Mouse (Mus musculus): ENCODE measurements around the gene Cxcr2.
A peak's percentile ranks its signal among the peaks of the same experiment; 100 is the strongest.
"Not testable (repeated sequence)": the region's sequence is repeated elsewhere in the genome, so short reads cannot be mapped to it uniquely, and the experiment has no call there.

The Cxcr2 gene

DNA sequence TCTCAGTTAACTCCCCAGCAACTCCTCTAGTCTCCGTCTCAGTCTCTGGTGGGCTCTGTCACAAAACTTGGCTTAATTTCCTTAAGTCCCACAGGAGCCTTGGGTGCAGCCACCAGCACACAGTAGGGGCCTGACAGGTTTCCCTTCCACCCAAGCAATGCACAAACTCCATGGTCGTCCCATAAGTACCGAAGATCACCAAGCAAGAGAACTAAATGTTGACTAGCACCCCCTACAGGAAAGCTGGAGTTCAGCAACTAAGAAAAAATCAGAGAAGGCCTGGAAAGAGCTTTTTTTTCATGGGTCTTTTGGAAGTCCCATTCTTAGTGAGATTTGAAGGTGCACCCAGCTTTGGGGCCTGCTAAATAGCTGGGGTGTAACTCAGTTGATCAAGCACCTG, 14.4 kb upstream of the Cxcr2 start:
- no peak for DNase-seq (ENCODE audit: low spot score in 2 of 2)

DNA sequence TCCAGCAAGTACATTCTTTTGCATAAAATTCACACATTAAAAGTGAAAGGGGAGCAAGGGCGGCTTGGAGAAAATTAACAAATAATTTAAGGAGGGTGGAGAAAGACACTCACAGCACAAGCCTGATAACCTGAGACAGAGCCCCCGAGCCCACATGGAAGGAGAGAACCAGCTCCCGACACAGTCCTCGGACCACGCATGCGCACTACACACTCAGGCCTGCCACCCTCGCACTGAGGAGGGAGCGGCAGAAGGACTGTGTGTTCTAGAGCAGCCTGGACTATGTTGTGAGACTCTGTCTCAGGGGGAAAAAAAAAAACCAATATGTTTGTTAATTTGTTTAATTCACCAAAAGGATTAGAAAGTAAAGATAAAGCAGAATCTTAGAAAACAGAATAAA, 12.0 kb upstream of the Cxcr2 start:
- DNase-seq (ENCODE audit: low spot score in 2 of 2), result no peak

DNA sequence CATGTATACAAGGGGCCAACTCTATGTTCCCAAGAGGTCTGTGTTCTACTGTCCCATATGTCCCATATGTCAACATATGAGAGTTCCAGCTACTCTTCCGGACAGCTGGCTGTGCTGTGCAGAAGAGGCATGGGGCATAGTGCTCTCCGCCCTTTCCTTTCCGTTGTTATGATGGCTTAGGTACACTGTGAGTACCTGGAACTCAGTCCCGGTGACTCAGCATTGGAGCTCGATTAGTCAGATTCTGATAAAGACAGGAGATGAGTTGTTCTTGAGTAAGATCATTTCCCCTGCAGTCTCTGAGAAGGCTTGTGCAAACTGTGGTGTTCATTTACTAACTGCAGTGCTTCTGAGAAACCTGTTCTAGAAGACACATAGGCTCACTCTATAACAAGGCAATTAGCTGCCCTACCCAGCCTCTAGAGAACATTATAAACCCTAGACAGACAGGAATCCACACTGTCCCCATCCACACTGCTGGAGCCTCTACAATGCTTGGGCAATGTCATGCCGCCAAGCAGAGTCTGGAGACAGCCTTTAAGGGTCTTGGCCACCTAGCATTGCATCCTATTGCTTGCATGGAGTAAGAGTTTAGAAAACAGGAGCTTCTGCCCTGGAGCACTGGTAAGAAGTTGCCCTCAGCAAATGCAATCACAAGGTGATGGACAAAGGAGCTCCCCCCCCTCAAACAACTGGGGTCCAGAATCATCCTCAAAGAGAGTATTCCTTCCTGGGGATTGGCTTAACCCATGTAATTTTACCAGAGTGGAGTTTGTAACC, 4.5 kb upstream of the Cxcr2 start:
- DNase-seq (ENCODE audit: low spot score in 2 of 2), result no peak

DNA sequence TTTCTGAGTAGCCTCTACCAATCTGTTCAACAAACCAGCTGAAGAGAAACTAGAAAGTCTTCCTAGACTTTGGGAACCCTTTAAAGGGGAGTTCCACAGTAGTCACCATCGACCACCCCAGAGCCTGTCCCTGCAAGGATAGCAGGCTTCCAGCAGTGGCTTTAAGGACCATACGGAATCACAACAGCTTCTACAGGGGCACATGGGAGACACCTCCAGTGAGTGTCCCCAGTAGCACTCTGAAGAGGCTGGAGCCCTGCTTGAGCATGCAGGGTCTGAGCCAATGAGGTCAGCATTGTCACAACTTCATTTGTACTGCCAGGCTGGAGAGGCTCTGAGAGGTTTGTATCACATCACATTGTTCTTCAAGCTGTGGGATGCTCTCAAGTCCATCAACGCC, 3.7 kb upstream of the Cxcr2 start:
- DNase-seq (ENCODE audit: low spot score in 2 of 2), result no peak

DNA sequence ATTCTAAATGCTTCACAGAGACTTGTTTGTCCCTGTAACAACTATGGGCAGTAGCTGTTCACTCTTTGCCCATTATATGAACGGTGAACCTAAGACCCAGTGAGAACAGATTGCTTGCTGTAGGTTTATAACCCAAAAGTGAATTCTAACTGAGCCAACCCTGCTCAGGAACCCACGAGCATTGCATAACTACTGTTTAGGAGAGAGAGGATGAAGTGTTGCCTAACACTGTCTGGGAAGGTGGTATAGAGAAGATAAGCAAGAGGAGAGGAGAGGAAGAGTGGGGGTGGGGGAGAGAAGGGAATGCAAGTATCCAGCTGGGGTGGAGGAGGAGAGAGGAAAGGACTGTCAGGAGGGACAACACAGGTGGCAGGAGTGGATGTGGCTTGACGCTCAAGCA, 2.7 kb upstream of the Cxcr2 start:
- DNase-seq (ENCODE audit: low spot score in 2 of 2), result no peak

DNA sequence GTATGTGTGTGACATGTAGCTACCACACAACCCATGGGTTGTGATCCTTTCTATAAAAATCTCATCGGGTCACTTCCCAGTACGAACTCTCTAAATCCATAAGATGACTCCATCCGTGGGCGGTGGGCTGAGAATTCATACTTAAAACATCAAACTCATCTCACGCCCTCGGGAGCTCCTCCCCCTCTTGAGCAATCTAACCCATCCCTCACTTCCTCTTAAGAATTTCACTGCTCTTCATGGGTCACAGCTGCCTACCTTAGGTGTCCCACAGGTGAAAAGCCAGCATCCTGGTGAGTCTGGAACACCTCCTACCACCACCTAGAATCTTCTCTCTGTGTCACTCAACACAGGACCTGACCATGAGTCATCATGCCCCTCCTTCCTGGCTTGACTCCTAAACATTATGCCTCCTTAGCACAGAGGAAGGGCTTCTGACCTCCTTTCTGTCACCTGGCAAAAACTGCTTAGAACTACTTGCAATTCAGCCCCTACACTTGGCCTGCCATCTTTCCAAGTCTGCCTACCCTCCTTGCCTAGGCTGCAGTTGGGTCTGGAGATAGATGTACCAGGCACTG, 1.7 kb downstream of the Cxcr2 start:
- peak in 1 of 2 experiments; percentile 57 for DNase-seq (ENCODE audit: low spot score in 2 of 2)

DNA sequence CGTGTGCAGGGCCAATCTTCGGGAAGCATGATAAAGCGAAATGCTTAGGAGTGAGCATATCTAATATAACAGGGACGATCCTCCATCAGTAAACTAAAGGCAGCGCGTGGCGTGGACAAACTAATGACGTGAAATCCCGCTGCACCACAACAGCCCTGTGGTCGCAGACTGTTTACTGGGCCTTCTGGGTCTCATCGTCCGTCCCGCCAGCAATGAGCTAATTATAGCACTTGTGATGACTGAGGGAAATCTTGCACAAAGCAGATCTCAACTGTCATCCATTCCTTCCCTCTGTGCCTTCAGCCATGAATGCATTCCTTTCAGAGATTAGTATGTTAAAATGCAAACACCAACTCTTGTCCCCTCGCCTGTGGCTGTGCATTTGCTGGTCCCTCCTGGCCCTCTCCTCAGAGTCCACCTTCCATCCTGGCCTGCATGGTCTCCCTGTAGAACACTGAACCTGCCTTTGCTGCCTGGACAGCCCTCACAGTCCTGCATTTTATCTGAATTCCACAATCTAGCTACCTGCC, 2.7 kb downstream of the Cxcr2 start:
- no peak for DNase-seq (ENCODE audit: low spot score in 2 of 2)

DNA sequence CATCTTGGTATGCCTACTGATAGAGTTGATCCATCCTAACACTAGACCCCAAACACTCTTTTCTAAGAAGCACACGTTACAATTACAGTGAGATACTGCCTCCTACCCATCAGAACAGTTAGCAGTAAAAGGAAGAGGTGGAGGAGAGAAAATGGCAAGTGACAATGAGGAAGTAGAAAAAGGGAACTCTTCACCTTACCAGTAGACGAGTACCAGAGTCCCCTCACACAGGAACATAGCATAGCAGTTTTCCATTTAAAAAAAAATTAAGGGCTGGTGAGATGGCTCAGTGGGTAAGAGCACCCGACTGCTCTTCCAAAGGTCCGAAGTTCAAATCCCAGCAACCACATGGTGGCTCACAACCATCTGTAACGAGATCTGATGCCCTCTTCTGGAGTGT, 5.8 kb downstream of the Cxcr2 start:
- DNase-seq (ENCODE audit: low spot score in 2 of 2), result not testable (repeated sequence)

DNA sequence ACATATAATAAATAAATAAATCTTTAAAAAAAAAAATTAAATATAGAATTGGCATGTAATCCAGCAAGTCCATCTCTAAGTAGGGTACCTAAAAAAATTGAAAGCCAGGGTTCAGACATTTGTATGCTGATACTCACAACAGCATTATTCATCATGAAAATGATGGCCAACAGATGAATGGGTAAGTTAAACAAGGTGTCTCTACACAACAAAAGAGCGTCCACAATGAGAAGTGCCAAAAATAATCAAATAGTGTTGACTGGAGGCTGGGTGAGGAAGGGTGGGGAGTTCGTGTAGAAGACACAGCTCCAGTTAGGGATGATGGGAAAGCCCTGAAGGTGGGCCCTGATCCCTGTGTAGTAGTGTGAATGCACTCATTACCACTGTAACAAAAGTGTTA, 6.2 kb downstream of the Cxcr2 start:
- DNase-seq (ENCODE audit: low spot score in 2 of 2), result no peak

DNA sequence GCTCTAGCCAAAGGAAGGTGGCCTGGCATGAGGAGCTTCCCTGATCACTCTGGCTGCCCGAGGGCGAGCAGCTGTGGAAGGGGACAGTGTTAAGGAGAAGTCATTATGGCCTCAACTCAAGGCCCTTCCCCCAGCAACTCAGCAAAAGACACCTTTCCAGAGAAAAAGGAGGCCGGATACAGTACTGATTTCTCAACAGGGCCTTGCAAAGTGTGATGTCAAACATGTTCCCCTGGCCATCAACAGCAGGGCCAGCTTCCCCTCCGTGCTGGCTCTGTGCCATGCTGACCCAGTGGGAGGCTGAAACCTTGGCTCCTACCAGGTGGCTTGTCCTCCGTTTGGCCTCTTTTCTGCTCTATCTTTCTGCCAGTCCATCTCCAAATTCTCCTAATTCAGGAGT, 13.3 kb downstream of the Cxcr2 start:
- peak; percentile 21 to 67 for DNase-seq (ENCODE audit: low spot score in 2 of 2)

DNA sequence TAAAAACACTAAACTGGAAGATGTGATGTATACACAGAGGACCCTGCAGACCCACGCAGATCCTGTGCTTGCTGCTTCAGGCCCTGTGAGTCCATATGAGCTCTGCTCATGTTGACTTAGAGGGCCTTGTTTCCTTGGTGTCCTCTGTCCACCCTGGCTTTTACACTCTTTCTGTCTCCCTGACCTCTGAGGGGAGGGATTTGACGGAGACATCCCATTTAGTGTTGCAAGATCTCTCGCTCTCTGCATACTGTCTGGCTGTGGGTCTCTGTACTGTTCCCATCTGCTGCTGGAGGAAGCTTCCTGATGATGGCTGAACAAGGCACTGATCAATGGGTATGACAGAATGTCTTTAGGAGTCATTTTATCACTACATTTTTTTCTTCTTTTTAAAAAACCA, 15.9 kb downstream of the Cxcr2 start:
- DNase-seq (ENCODE audit: low spot score in 2 of 2), result no peak

DNA sequence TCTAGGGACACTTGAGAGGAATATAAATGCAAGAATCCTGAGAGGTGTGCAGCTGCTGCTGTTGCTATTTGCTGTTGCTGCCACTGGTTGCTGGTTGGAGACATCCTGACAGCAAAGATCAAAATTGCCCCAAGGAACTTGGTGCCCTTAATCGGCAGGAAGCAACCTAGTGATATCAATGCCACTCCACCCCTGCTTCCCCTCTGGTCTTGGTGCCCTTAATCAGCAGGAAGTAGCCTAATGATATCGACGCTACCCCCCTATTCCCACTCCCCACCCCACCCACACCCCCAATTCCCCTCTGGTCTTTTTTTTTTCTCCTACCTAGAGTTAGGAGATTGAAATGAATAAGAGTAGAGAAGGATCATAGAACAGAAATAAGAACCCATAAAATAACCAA, 18.9 kb downstream of the Cxcr2 start:
- DNase-seq (ENCODE audit: low spot score in 2 of 2), result no peak

DNA sequence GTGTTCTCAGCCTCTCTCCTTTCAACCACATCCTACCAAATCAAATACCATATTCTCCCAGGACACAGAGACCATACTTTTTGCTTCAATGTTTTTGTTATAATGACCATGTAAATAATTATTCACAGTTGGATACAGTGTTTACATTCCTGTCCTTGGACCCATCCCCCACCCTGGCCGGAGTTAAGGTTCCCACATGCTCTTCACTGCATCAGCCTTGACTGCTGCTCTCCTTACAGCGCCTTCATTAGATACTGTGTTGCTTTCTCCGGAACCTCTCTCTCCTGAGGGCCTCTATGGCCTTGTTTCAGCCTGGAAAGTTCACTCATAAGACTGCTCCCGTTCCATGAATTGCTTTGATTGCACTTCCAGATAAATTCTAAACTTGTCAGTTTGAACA, 21.9 kb downstream of the Cxcr2 start:
- no peak for DNase-seq (ENCODE audit: low spot score in 2 of 2)

DNA sequence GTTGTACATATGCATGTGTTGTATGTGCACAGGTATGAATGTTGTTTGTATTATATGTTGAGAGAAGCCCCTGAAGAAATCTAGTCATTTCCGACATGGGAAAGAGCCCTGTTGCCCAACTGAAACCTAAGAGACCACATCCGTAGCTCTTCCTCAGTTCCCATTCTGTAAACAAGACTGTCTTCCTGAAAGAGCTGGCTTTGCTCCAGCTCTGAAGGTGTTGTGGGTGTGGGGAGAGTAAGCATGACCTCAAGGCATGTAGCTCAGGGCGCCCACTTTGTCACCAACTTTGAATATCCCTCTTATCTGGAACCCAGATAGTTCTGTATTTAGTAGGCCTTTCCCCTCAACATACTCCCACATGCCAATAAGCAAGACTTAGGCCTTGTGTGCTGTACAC, 24.8 kb downstream of the Cxcr2 start:
- DNase-seq (ENCODE audit: low spot score in 2 of 2), result no peak

DNA sequence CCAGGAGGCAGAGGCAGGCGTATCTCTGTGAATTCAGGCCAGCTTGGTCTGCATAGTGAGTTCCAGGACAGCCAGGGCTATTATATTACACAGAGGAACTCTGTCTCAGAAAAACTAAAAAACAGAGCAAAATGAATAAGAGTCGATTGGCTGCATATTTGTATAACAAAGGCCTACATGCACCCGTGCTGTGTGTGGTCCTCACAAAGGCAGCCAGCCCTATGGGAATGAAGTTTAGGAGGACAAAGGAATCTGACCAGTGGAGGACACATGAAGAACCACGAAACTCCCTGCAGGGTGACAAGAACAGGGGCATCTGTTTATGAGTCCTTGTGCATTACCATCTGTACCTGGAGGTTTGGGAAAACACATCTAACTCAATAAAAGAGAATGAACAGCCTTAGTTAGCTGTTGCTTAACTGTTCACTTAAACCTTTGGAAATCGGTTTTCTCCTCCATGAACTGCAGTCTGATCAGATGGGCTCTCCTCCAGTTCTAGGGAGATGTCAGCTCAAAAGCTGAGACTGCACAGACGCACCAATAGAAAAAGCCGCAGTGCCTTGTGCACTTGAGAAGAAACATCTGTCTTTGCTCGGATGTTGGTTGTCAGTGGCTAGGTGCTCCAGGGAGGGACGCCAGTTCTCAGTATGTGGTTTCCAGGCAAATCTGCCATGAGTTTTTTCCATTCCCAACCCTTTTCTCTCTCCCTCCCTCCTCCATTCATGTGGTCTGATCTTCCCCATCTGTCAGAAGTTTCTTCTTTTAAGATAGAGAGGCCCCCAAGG, 26.0 kb downstream of the Cxcr2 start:
- no peak for DNase-seq (ENCODE audit: low spot score in 2 of 2)

DNA sequence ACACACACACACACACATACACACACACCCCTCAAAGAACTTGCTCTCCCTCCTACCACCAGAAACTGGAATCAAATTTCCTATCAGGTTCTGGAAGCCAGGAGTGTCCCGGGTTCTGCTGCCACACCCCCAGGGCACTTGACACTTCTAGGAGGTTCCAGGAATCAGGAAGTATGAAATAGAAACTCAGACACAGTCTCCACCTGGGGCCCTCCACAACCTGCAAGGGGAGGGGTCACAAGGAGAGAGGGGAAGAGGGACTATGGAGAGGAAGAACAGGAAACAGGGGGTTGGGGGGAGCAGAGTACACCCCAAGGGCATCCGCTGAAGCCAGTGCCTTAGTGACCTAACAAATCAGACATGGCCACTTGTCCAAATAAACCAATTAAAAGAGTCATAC, 27.7 kb downstream of the Cxcr2 start:
- no peak for DNase-seq (ENCODE audit: low spot score in 2 of 2)

DNA sequence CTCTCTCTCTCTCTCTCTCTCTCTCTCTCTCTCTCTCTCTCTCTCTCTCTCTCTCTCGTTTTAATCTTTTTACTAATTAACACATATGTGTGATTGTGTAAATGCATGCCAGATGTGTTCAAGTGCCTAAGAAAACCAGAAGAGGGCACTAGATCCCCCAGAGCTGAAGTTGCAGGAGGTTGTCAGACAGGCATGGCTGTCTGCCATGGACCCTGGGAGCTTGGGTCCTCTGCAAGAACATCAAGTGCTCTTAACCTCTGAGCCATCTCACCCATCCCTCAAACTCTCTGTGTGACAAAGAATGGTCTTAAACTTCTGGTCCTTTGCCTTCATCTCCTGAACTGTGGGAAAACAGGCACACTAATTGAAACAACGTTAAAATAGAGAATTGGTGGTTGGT, 29.2 kb downstream of the Cxcr2 start:
- DNase-seq (ENCODE audit: low spot score in 2 of 2), result no peak

DNA sequence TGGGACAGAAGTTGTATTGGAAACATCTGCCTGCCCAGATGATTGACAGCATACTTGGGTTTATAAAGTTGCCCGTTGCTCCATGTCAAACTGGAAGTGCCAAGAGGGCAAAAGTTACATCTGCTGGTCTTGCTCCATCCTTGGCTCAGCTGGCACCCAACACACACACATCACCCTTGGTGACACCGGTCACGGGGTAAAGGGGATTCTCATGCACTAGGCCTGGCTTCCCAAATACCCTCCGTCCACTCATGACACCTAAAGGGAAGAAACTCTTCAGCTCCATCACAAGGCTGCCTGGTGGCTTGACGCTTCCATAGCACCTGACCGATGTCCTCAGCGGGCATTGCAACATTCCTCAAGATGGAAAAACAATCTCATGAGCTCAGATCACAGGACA, 36.7 kb downstream of the Cxcr2 start:
- DNase-seq (ENCODE audit: low spot score in 2 of 2), result no peak

DNA sequence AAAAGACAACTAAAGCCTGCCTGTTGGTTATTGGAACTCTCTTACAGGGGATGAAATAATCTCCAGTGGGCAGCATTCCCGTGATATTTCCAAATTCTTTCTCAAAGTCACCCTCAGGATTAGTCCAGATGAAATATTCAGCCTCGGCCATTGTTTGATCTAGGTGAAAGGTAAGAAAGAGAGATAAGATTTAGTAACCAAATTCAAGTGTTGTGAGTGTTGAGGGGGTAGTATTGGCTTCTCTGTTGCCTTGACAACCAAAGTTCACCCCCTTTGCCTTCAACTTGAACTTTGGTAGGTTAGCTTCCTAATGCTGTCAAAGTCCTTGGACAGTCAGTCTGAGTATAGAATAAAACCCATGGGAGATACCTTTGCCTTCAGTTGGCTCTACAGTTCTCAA, 38.9 kb downstream of the Cxcr2 start:
- no peak for DNase-seq (ENCODE audit: low spot score in 2 of 2)

DNA sequence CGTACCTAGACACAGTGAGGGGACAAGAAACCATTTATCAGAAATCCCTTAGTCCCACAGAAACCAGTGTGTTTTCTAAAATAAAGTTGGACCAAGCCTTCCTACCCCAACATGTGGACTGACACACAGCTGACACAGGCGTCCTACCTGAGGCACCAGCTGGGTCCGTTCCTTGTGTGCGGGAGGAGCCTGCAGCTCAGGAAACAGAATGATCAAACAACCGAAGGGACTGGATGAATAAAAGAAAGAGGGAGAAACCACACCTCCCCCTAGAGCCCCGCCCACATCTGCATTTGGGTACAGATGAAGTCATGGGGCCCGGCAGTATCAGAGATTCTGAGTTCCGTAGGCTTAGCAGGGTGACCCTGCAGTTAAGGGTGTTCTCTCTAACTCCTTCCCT, 40.7 kb downstream of the Cxcr2 start, which contains the start of gene Cxcr1:
Gene Cxcr1, minus strand, starts transcription at position 187 of the 400 bp plus-strand sequence.
- no peak for DNase-seq (ENCODE audit: low spot score in 2 of 2)

DNA sequence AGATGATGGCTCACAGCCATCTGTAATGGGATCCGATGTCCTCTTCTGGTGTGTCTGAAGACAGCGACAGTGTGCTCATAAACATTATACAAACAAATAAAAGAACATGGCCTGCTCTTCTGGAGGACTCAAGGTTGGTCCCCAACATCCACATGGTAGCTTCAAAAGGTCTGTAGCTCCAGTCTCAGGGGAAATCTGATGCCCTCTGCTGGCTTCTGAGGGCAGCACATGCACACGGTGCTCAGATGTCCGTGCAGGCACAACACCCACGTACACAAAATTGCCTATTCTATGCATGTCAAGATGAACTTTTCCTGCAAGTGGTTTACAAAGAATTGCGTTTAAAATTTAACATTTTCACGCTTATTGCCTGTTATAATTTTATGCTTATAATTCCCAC, 42.2 kb downstream of the Cxcr2 start:
- DNase-seq (ENCODE audit: low spot score in 2 of 2), result peak in 1 of 2 experiments; percentile 16

DNA sequence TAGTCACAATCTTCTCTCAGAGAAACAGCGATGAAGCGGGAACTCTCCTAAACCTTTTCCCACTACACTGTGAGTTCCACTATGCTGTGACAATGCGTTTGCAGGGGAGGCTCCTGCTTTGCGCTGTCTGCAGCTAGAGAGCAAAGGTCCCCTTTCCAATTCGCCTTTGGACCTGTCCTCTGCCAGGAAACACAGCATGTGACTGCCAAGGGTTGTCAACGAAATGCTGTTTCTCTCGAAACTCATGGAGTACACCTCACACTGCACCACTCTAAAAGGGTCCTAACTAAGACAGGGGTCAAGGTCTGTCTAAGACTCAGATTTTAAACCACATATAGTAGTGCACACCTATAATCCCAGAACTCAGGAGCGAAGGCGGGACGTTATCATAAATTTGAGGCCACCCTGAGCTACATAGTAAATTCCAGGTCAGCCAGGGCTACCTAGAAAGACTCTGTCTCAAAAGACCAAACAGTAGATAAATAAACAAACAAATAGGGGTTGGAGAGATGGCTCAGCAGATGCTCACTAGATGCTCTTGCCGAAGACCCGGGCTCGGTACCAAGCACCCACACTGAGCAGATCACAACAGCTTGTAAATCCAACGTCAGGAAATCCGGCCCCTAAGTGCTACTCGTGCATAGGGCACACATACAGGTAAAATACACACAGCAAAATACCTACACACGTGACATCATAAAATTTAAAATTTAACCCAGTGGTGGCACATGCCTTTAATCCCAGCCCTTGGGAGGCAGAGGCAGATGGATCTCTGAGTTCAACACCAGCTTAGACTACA, 43.0 kb downstream of the Cxcr2 start:
- DNase-seq (ENCODE audit: low spot score in 2 of 2), result no peak
